Mouse (Mus musculus): ENCODE measurements at regions not wholly inside any gene's neighbourhood (a gene's known extent, or its start where the extent isn't known, plus 50 kb on each side); places are given as distances from the start of the nearest gene placed in this dataset.

- Histone ChIP-seq H3K9me3 (ENCODE audit: control insufficient read depth, low read length) (no peaks in the 10 kb centered on the region), H3K4me1 (replicated peaks; ENCODE audit: control insufficient read depth, insufficient read depth) (no peaks in the 10 kb centered on the region), H3K9ac (ENCODE audit: low read length) (no peak overlapping the region), H3K4me3 (ENCODE audit: low read depth, low read length) (no peak overlapping the region), H3K4me2 (replicated peaks; ENCODE audit: low read depth) (no peak overlapping the region), H3K27me3 (ENCODE audit: control insufficient read depth, insufficient read depth, low read length) (no peaks in the 10 kb centered on the region), H3K27ac (replicated peaks) (no peak overlapping the region), H3K36me3 (ENCODE audit: control insufficient read depth, insufficient read depth, low read length) (no peaks in the 10 kb centered on the region)
- DNase-seq (ENCODE audit: low spot score) (no peak), ATAC-seq (ENCODE audit: low FRiP score, low TSS enrichment) (no peak)
- WGBS = 80% methylated on average over 11 of the region's 11 CpGs
- TF ChIP-seq EP300 (optimal IDR thresholded peaks at IDR 0.05) (no peak), CTCF (IDR thresholded peaks at IDR 0.05; ENCODE audit: low read depth) (no peak)
Observed at GRCm38 (mm10) chr2:64462041-64462440, 364.2 kb upstream of the Fign start.

DNA sequence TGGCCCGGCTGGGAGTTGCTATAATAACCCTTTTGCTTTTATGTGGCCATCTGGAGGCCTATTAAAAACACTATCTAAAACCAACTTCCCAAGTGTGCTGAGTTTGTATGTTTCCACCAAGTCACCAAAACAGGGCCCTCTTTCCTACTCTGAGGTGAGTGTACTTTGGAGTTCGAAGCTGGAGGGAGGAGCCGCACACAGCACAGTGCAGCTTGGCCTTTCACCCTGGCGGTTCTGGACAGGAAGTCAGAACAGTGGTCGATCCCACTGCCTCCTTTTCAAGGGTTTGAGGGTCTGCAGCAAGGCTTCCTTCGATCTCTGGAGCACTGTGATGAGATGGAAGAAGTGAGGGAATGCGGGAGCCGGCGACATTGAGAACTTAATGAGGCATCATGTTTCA, 363.8 kb upstream of the Fign start:
- Histone ChIP-seq H3K4me2 (replicated peaks; ENCODE audit: low read depth) (no peak overlapping the region), H3K27me3 (ENCODE audit: control insufficient read depth, insufficient read depth, low read length) (no peaks in the 10 kb centered on the region), H3K36me3 (ENCODE audit: control insufficient read depth, insufficient read depth, low read length) (no peaks in the 10 kb centered on the region), H3K4me1 (replicated peaks; ENCODE audit: control insufficient read depth, insufficient read depth) (no peaks in the 10 kb centered on the region), H3K9ac (ENCODE audit: low read length) (no peak overlapping the region), H3K9me3 (ENCODE audit: control insufficient read depth, low read length) (no peaks in the 10 kb centered on the region), H3K27ac (replicated peaks) (no peak overlapping the region), H3K4me3 (ENCODE audit: low read depth, low read length) (no peak overlapping the region)
- TF ChIP-seq CTCF (IDR thresholded peaks at IDR 0.05; ENCODE audit: low read depth) (no peak), EP300 (optimal IDR thresholded peaks at IDR 0.05) (no peak)
- DNase-seq (ENCODE audit: low spot score) (no peak), ATAC-seq (ENCODE audit: low FRiP score, low TSS enrichment) (no peak)
- 81% methylated on average over 9 of the region's 9 CpGs for WGBS

- DNase-seq (ENCODE audit: low spot score) = no peak
- no peak overlapping the region for H3K4me2 ChIP-seq (replicated peaks; ENCODE audit: low read depth)
- no peaks in the 10 kb centered on the region for H3K27me3 ChIP-seq (ENCODE audit: control insufficient read depth, insufficient read depth, low read length)
- no peak overlapping the region for H3K4me3 ChIP-seq (ENCODE audit: low read depth, low read length)
- ATAC-seq (ENCODE audit: low FRiP score, low TSS enrichment) = no peak
- WGBS = 53% methylated on average over 5 of the region's 5 CpGs
- H3K27ac ChIP-seq (replicated peaks) = no peak overlapping the region
- no peaks in the 10 kb centered on the region for H3K36me3 ChIP-seq (ENCODE audit: control insufficient read depth, insufficient read depth, low read length)
- TF ChIP-seq EP300 (optimal IDR thresholded peaks at IDR 0.05) (no peak), CTCF (IDR thresholded peaks at IDR 0.05; ENCODE audit: low read depth) (peak; percentile 75)
- no peaks in the 10 kb centered on the region for H3K9me3 ChIP-seq (ENCODE audit: control insufficient read depth, low read length)
- H3K9ac ChIP-seq (ENCODE audit: low read length) = no peak overlapping the region
- no peaks in the 10 kb centered on the region for H3K4me1 ChIP-seq (replicated peaks; ENCODE audit: control insufficient read depth, insufficient read depth)
Observed at GRCm38 (mm10) chr2:64458171-64458570, 360.3 kb upstream of the Fign start.

- ATAC-seq (ENCODE audit: low FRiP score, low TSS enrichment) = no peak
- H3K4me3 ChIP-seq (ENCODE audit: low read depth, low read length) = no peak overlapping the region
- no peaks in the 10 kb centered on the region for H3K36me3 ChIP-seq (ENCODE audit: control insufficient read depth, insufficient read depth, low read length)
- no peaks in the 10 kb centered on the region for H3K4me1 ChIP-seq (replicated peaks; ENCODE audit: control insufficient read depth, insufficient read depth)
- no peak for TF ChIP-seq CTCF (IDR thresholded peaks at IDR 0.05; ENCODE audit: low read depth)
- no peak for TF ChIP-seq EP300 (optimal IDR thresholded peaks at IDR 0.05)
- WGBS = 72% methylated on average over 6 of the region's 6 CpGs
- no peak overlapping the region for H3K9ac ChIP-seq (ENCODE audit: low read length)
- no peaks in the 10 kb centered on the region for H3K27me3 ChIP-seq (ENCODE audit: control insufficient read depth, insufficient read depth, low read length)
- no peak for DNase-seq (ENCODE audit: low spot score)
- H3K9me3 ChIP-seq (ENCODE audit: control insufficient read depth, low read length) = no peaks in the 10 kb centered on the region
- H3K4me2 ChIP-seq (replicated peaks; ENCODE audit: low read depth) = no peak overlapping the region
- H3K27ac ChIP-seq (replicated peaks) = no peak overlapping the region
Observed at GRCm38 (mm10) chr2:64452690-64453089, 354.9 kb upstream of the Fign start.

GRCm38 (mm10) chr2:64451614-64452317, 353.9 kb upstream of the Fign start:
- no peak for ATAC-seq (ENCODE audit: low FRiP score, low TSS enrichment)
- Histone ChIP-seq H3K4me3 (ENCODE audit: low read depth, low read length) (no peak overlapping the region), H3K27ac (replicated peaks) (no peak overlapping the region)

GRCm38 (mm10) chr2:64443171-64443570, 345.3 kb upstream of the Fign start:
- 87% methylated on average over 3 of the region's 3 CpGs for WGBS

More at GRCm38 (mm10) chr2:64451614-64452317, 353.9 kb upstream of the Fign start:
- Histone ChIP-seq H3K9me3 (ENCODE audit: control insufficient read depth, low read length) (no peaks in the 10 kb centered on the region), H3K27me3 (ENCODE audit: control insufficient read depth, insufficient read depth, low read length) (no peaks in the 10 kb centered on the region), H3K36me3 (ENCODE audit: control insufficient read depth, insufficient read depth, low read length) (no peaks in the 10 kb centered on the region), H3K4me2 (replicated peaks; ENCODE audit: low read depth) (no peak overlapping the region), H3K4me1 (replicated peaks; ENCODE audit: control insufficient read depth, insufficient read depth) (no peaks in the 10 kb centered on the region), H3K9ac (ENCODE audit: low read length) (no peak overlapping the region)
- TF ChIP-seq EP300 (optimal IDR thresholded peaks at IDR 0.05) (no peak), CTCF (IDR thresholded peaks at IDR 0.05; ENCODE audit: low read depth) (no peak)
- DNase-seq (ENCODE audit: low spot score) = no peak
- WGBS = 68% methylated on average over 12 of the region's 12 CpGs

More at GRCm38 (mm10) chr2:64443171-64443570, 345.3 kb upstream of the Fign start:
- Histone ChIP-seq H3K27ac (replicated peaks) (no peak overlapping the region), H3K27me3 (ENCODE audit: control insufficient read depth, insufficient read depth, low read length) (no peaks in the 10 kb centered on the region), H3K36me3 (ENCODE audit: control insufficient read depth, insufficient read depth, low read length) (no peaks in the 10 kb centered on the region), H3K9ac (ENCODE audit: low read length) (no peak overlapping the region), H3K9me3 (ENCODE audit: control insufficient read depth, low read length) (no peaks in the 10 kb centered on the region), H3K4me3 (ENCODE audit: low read depth, low read length) (no peak overlapping the region), H3K4me2 (replicated peaks; ENCODE audit: low read depth) (no peak overlapping the region), H3K4me1 (replicated peaks; ENCODE audit: control insufficient read depth, insufficient read depth) (no peaks in the 10 kb centered on the region)
- DNase-seq (ENCODE audit: low spot score) (no peak), ATAC-seq (ENCODE audit: low FRiP score, low TSS enrichment) (no peak)
- TF ChIP-seq CTCF (IDR thresholded peaks at IDR 0.05; ENCODE audit: low read depth) = no peak
- TF ChIP-seq EP300 (optimal IDR thresholded peaks at IDR 0.05) = no peak
